Mouse (Mus musculus) gastrocnemius, postnatal 14 days (tissue): ENCODE measurements around the gene Serpina3k. TPM values are rescaled to one million over a fixed set of nuclear protein-coding genes. Genes with fewer than 3 reads are reported as not detected.
"Not testable (repeated sequence)": the region's sequence is repeated elsewhere in the genome, so short reads cannot be mapped to it uniquely, and the experiment has no call there.

Experiments used
- DNase-seq: peaks from one replicate; pipeline ENCODE4 v3.0.0; 2021; ENCODE audit warnings: mixed read lengths
- intact Hi-C: fragments of 180-260 bp; cut with DNase I; formaldehyde crosslinking; loops from one replicate; pipeline ENCODE4 v1.15.1; 2025; ENCODE audit warnings: low total_unique reads
- long read RNA-seq, 2 experiments: library from polyadenylated mRNA; stranded (forward); transcript quantifications; one replicate each; pipeline ENCODE4 v2.0.0; 2021
- total RNA-seq, 2 experiments: library from RNA; stranded (reverse); gene quantifications; 2 replicates each; pipeline ENCODE4 v1.2.3; 2021

The Serpina3k gene
- total RNA-seq: not detected
- long read RNA-seq, experiment 1: 0 reads
- long read RNA-seq, experiment 2: 0 reads

DNA sequence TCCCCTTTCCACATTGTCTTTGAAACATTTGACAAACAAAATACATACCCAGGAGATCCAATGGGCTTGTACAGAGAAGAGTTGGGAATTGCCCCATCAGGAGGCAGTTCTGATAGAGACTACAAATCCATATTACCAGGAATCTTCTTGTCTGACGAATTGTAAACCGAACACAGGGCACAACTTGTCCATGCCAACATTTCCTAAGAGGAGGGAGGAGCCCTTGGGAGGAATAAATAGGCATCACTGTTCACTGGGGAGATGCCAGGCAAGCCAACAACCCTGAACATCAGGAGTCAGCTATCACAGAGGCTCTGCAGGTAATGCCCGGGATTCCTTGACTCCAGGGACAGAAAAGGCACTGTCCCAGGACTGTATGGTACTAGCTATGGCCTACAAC lies at the start of gene Serpina3k, which contains the start of gene Serpina3m:
Gene Serpina3k, plus strand, starts transcription at position 261 of the 400 bp plus-strand sequence.
Gene Serpina3m, plus strand, starts transcription at position 261 of the 400 bp plus-strand sequence.
- DNase-seq, intact Hi-C loops: not testable (repeated sequence)

- intact Hi-C loops: no loop called here
- no peak for DNase-seq
Observed at GRCm38 (mm10) chr12:104289872-104290271, 48.4 kb upstream of the Serpina3k start.

- intact Hi-C loops: no loop called here
- no peak for DNase-seq
Observed at GRCm38 (mm10) chr12:104293963-104294362, 44.3 kb upstream of the Serpina3k start.

DNA sequence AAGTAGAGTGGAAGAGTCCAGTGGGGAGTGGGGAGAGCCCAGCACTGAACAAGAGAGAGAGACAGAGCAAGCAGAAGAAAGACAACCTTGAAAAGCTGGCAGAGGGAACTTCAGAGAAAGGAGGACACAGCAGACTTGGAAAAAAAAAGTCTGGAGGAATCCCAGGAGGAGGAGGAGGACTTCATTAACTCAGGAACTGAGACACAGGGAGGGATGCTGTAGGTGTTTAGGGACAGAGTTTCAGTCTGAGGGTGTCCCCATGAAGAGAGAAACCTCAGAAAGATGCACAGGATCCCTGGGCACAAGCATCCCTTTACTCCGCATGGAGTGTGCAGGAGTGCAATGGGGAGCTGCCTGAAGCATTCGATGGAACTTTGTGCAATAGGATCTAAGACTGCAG lies 40.2 kb upstream of the Serpina3k start:
- intact Hi-C loops: no loop called here
- no peak for DNase-seq

- intact Hi-C loops: no loop called here
- no peak for DNase-seq
Observed at GRCm38 (mm10) chr12:104305991-104306390, 32.3 kb upstream of the Serpina3k start.

DNA sequence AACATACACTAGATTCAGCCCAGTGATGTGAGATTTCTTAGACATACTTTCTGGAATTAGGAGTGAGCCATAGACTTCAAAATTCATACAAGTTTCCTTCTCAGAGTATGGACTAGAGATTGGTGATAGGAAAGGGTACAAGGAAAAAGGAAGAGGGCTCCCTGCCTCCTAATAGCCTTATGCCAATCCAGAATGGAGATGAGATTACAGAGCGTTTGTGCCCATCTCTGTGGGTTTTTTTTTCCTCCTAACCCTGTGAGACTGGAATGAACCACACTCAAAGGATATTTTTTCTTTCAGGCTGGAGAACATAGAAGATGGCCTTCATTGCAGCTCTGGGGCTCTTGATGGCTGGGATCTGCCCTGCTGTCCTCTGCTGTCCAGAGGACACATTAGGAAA lies 24.0 kb upstream of the Serpina3k start, which contains the start of gene Serpina3j:
Gene Serpina3j, plus strand, starts transcription at position 301 of the 400 bp plus-strand sequence.
- no peak for DNase-seq
- intact Hi-C loops: no loop called here

DNA sequence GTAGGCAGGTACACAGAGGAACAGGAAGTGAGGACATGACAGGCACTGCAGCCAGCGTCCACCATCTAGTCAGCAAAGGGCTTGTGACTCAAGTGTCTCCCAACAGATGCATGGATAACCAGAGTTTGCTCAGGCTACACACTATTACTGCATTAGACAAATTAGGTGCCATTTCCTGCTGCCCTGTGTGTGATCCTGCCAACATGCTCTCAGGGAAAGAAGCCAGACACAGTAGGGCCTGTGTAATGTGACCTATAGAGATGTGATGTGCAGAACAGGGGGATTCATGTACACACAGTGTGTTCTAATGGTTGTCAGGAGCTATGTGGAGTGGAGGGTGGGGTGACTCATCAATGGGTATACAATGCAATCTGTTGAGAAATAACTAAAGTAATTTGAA lies 15.8 kb upstream of the Serpina3k start:
- intact Hi-C loops: no loop called here
- no peak for DNase-seq

DNA sequence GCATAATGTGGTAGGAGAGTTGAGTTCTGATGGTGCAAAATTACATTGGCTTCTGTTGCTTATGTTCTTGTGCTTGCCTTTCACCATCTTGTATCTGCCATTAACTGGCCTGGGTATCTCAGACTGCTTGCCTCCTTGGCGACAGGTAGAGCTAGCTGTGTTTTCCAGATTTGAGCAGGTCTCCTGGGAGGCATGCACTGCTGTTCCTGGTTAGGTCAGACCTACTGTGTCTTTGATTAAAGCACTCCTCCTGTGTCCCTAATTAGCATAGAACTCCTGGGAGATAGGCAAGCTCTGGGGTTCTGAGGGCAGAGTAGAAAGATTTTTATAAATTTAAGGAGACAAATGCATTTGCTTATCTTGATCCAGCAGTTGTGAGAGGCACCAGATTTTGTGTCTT lies 6.6 kb upstream of the Serpina3k start:
- DNase-seq: no peak
- intact Hi-C loops: no loop called here

GRCm38 (mm10) chr12:104336873-104337272 lies 1.4 kb upstream of the Serpina3k start:
- intact Hi-C loops, DNase-seq: not testable (repeated sequence)

DNA sequence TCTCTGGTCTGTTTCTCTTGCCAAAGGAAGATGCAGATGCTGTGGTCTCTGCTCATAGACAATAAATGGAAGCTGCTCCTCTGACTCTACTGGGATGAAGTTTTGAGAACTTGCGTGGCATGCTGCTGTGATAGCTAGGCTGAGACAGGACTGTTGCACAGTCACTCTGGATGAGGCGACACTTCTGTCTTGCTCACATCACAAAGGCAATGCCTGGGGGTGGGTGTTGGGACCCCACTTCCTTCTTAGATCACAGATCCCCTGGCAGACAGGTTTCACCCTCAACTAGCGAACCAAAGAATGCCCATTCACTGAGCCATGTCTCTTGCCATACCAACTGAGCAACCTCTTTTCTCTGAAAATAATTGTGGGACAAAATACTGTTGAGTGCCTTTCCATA lies 419 bp downstream of the Serpina3k start:
- no peak for DNase-seq
- intact Hi-C loops: no loop called here

- DNase-seq, intact Hi-C loops: not testable (repeated sequence)
Observed at GRCm38 (mm10) chr12:104342489-104342888, 4.2 kb downstream of the Serpina3k start.

DNA sequence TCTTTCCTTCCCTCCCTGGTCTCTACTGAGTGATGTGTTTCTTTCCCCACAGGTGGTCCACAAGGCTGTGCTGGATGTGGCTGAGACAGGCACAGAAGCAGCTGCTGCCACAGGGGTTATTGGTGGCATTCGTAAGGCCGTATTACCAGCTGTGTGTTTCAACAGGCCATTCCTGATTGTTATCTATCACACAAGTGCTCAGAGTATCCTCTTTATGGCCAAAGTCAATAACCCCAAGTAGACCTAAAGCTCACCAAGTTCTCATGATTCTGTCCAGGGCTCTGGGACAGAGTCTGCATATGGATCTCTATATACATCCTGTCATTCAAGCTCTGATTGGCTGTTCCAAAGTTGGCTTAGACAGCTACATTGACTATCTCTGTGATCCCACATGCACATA lies 6.9 kb downstream of the Serpina3k start:
- intact Hi-C loops: no loop called here
- DNase-seq: no peak

GRCm38 (mm10) chr12:104345707-104346106 lies 7.4 kb downstream of the Serpina3k start:
- intact Hi-C loops: no loop called here
- DNase-seq: no peak

DNA sequence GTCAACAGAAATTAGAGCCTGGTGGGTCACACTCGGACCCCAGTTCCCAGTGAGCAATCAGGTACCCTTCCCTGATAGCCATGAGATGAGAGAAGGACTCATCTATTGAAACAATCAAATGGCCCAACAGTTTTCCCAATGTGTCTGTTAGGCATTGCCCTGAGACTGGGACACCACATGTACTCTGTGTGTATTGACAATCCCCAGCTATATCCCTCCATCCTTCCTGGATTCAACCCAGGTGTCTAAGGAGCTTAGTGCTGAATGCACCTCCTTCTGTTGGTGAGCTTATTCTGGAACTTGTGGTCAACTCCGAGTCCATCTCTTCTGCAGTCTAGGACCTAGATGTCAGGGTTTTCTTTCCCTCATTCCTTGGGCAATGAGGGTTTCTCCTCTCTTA lies 8.8 kb downstream of the Serpina3k start:
- no peak for DNase-seq
- intact Hi-C loops: no loop called here

- DNase-seq: peak; percentile 19
- intact Hi-C loops: not testable (repeated sequence)
Observed at GRCm38 (mm10) chr12:104351812-104352211, 13.5 kb downstream of the Serpina3k start.

DNA sequence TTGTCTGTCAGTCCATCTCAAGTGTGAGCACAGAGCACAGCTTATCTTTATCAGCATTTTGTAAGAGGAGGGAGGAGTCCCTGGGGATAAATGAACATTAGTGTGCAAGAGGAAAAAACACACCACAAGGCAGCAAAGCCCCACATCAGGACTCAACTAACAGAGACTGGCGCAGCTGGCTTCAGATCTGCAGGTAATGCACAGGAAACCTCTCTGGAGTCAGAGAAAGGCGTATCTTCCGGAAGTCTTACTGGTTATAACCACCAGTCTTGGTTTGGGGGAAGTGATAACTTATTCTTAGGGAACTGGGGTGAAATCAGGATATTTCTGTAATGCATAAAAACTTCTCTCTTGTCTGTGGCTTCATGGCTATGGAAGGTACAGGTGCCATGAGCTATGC lies 17.7 kb downstream of the Serpina3k start:
- intact Hi-C loops: no loop called here
- no peak for DNase-seq

- DNase-seq: no peak
- intact Hi-C loops: no loop called here
Observed at GRCm38 (mm10) chr12:104369986-104370385, 31.7 kb downstream of the Serpina3k start.

DNA sequence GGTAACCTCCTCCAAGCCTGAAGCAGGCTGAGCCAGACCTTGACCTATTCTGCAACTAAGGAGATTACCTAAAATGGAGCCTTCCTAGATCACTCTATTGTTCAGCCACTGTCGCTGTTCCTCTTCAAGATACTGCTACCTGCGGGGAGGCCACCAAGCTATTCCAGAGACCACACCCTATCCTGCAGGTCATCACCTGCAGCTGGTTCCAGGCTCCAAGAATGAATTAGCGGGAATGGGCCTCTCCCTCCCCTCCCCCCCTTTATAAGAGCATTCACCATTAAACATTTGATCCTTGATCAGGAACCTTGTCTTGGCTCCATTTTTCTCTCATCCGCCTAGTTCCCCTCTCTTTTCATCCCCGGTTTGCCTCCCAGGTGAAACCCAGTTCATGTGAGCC lies 38.9 kb downstream of the Serpina3k start:
- DNase-seq, intact Hi-C loops: not testable (repeated sequence)

GRCm38 (mm10) chr12:104378351-104378750 lies 40.1 kb downstream of the Serpina3k start:
- intact Hi-C loops, DNase-seq: not testable (repeated sequence)

- intact Hi-C loops, DNase-seq: not testable (repeated sequence)
Observed at GRCm38 (mm10) chr12:104378815-104379214, 40.5 kb downstream of the Serpina3k start.

DNA sequence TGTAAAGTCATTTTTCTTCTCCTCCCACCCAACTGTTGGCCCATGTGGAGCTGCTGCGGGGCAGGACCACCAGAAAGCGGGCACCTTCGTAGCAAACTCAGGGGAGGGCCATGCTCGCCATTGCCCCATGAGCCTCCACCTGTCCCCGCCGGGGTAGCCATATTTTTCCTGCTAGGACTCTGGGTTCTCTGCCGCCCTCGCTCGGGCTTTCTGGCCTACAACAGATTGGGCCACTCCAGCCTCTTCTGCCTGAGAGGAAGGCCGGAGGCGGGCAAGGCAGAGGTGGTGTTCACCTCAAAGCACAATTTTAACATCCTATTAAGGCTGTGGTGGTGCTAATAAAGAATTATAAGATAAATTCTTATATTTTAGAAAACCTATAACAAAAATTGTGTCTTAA lies 41.6 kb downstream of the Serpina3k start:
- intact Hi-C loops: no loop called here
- no peak for DNase-seq

GRCm38 (mm10) chr12:104381071-104381604 lies 42.9 kb downstream of the Serpina3k start:
- intact Hi-C loops, DNase-seq: not testable (repeated sequence)
